Mouse (Mus musculus) MEL (cell line): ENCODE results near the gene Lims1. TPM values are rescaled to one million over a fixed set of nuclear protein-coding genes. Genes with fewer than 3 reads are reported as not detected.

ENCODE experiments used
- DNase-seq: peaks from one replicate; pipeline ENCODE4 v3.0.0; 2011; ENCODE audit warnings: low read depth, low spot score
- H3K27ac ChIP-seq: 2 replicates; pipeline ENCODE4 v1.5.1; 2012; ENCODE audit warnings: low read depth, mild to moderate bottlenecking, control low read depth, low read length, moderate library complexity; ENCODE audit not compliant: control insufficient read depth
- H3K27me3 ChIP-seq, 2 experiments: fragments of 150-350 bp in 1 of 2; sonication (generic) in 1 of 2; 2 replicates each; pipeline ENCODE4 v1.6.1; 2012; ENCODE audit warnings: low read length in 2 of 2, mild to moderate bottlenecking in 2 of 2, improper control_type of control experiment in 1 of 2, moderate library complexity in 1 of 2; ENCODE audit not compliant: insufficient read depth in 2 of 2, control insufficient read depth in 1 of 2
- H3K36me3 ChIP-seq, 2 experiments: 2 replicates each; pipeline ENCODE4 v1.6.1; 2012 to 2014; ENCODE audit warnings: low read length in 2 of 2, improper control_type of control experiment in 1 of 2, inconsistent platforms in 1 of 2, mild to moderate bottlenecking in 1 of 2; ENCODE audit not compliant: insufficient read depth in 2 of 2, control insufficient read depth in 1 of 2
- H3K4me1 ChIP-seq, 2 experiments: fragments of 150-350 bp in 1 of 2; sonication (generic) in 1 of 2; 2 replicates each; pipeline ENCODE4 v1.6.1; 2012; ENCODE audit warnings: low read length in 2 of 2, improper control_type of control experiment in 1 of 2, mild to moderate bottlenecking in 1 of 2; ENCODE audit not compliant: insufficient read depth in 2 of 2, control insufficient read depth in 1 of 2
- H3K4me3 ChIP-seq, 2 experiments: fragments of 150-350 bp in 1 of 2; sonication (generic) in 1 of 2; 2 replicates each; pipeline ENCODE4 v1.5.1; 2012; ENCODE audit warnings: low read depth in 2 of 2, low read length in 2 of 2, mild to moderate bottlenecking in 2 of 2, moderate library complexity in 2 of 2, control low read depth in 1 of 2, improper control_type of control experiment in 1 of 2; ENCODE audit not compliant: control insufficient read depth in 1 of 2, insufficient read depth in 1 of 2
- H3K79me2 ChIP-seq: 2 replicates; pipeline ENCODE4 v1.6.1; 2012; ENCODE audit warnings: mild to moderate bottlenecking, low read length, moderate library complexity; ENCODE audit not compliant: control insufficient read depth, poor library complexity, insufficient read depth
- H3K9ac ChIP-seq: 2 replicates; pipeline ENCODE4 v1.6.1; 2012; ENCODE audit warnings: low read depth, mild to moderate bottlenecking, control low read depth, low read length, moderate library complexity; ENCODE audit not compliant: control insufficient read depth, poor library complexity, severe bottlenecking
- H3K9me3 ChIP-seq: fragments of 150-350 bp; sonication (generic); replicated peaks from 2 replicates; pipeline ENCODE4 v1.6.1; 2012; ENCODE audit warnings: mild to moderate bottlenecking, low read length, improper control_type of control experiment, moderate library complexity; ENCODE audit not compliant: insufficient read depth
- BHLHE40 ChIP-seq: IDR thresholded peaks from 2 replicates; pipeline ENCODE4 v1.6.1; 2012; ENCODE audit warnings: low read depth, mild to moderate bottlenecking, inconsistent platforms, low read length, improper control_type of control experiment, borderline replicate concordance
- EP300 ChIP-seq, 2 experiments: IDR thresholded peaks; 2 replicates each; pipeline ENCODE4 v1.6.1; 2011; ENCODE audit warnings: improper control_type of control experiment in 2 of 2, low read length in 2 of 2, low read depth in 1 of 2, mild to moderate bottlenecking in 1 of 2
- ETS1 ChIP-seq: IDR thresholded peaks from 2 replicates; pipeline ENCODE4 v1.6.1; 2012; ENCODE audit warnings: low read depth, mild to moderate bottlenecking, inconsistent platforms, low read length, improper control_type of control experiment, moderate library complexity
- GABPA ChIP-seq: IDR thresholded peaks from 2 replicates; pipeline ENCODE4 v1.6.1; 2012; ENCODE audit warnings: low read depth, mild to moderate bottlenecking, inconsistent platforms, low read length, improper control_type of control experiment, moderate library complexity
- GATA1 ChIP-seq: IDR thresholded peaks from 2 replicates; pipeline ENCODE4 v1.6.1; 2011; ENCODE audit warnings: low read depth, low read length, improper control_type of control experiment
- KAT2A ChIP-seq: conservative IDR thresholded peaks from 2 replicates; pipeline ENCODE4 v1.6.1; 2012; ENCODE audit warnings: low read depth, low read length, improper control_type of control experiment, inconsistent platforms
- MAFK ChIP-seq: IDR thresholded peaks from 2 replicates; pipeline ENCODE4 v1.6.1; 2011; ENCODE audit warnings: low read depth, mild to moderate bottlenecking, low read length, improper control_type of control experiment, borderline replicate concordance
- MAZ ChIP-seq: IDR thresholded peaks from 2 replicates; pipeline ENCODE4 v1.6.1; 2012; ENCODE audit warnings: low read depth, mild to moderate bottlenecking, inconsistent platforms, low read length, improper control_type of control experiment
- MXI1 ChIP-seq: IDR thresholded peaks from 2 replicates; pipeline ENCODE4 v1.6.1; 2011; ENCODE audit warnings: mild to moderate bottlenecking, low read depth, low read length, improper control_type of control experiment
- MYB ChIP-seq: IDR thresholded peaks from 2 replicates; pipeline ENCODE4 v1.6.1; 2011; ENCODE audit warnings: mild to moderate bottlenecking, low read depth, low read length, improper control_type of control experiment
- NRF1 ChIP-seq: IDR thresholded peaks from 2 replicates; pipeline ENCODE4 v1.6.1; 2014; ENCODE audit warnings: low read depth, mild to moderate bottlenecking, inconsistent platforms, low read length, improper control_type of control experiment, moderate library complexity; ENCODE audit not compliant: poor library complexity, insufficient read depth, severe bottlenecking
- POLR2AphosphoS2 ChIP-seq: IDR thresholded peaks from 2 replicates; pipeline ENCODE4 v1.6.1; 2011; ENCODE audit warnings: low read length, improper control_type of control experiment
- POLR2AphosphoS5 ChIP-seq: IDR thresholded peaks from 2 replicates; pipeline ENCODE4 v1.6.1; 2012; ENCODE audit warnings: low read depth, borderline replicate concordance, mild to moderate bottlenecking, inconsistent platforms, low read length, moderate library complexity, mixed read lengths
- RAD21 ChIP-seq: IDR thresholded peaks from 2 replicates; pipeline ENCODE4 v1.6.1; 2011; ENCODE audit warnings: mild to moderate bottlenecking, low read depth, low read length, improper control_type of control experiment
- RCOR1 ChIP-seq: IDR thresholded peaks from 2 replicates; pipeline ENCODE4 v1.6.1; 2012; ENCODE audit warnings: low read depth, mild to moderate bottlenecking, inconsistent platforms, low read length, improper control_type of control experiment
- SIN3A ChIP-seq: IDR thresholded peaks from 2 replicates; pipeline ENCODE4 v1.6.1; 2012; ENCODE audit warnings: low read length, improper control_type of control experiment, inconsistent platforms
- TAL1 ChIP-seq: IDR thresholded peaks from 2 replicates; pipeline ENCODE4 v1.6.1; 2012; ENCODE audit warnings: mild to moderate bottlenecking, inconsistent platforms, low read length, moderate library complexity, mixed read lengths
- TCF12 ChIP-seq: IDR thresholded peaks from 2 replicates; pipeline ENCODE4 v1.6.1; 2014; ENCODE audit warnings: low read depth, mild to moderate bottlenecking, inconsistent platforms, low read length, improper control_type of control experiment, moderate library complexity
- UBTF ChIP-seq: IDR thresholded peaks from 2 replicates; pipeline ENCODE4 v1.6.1; 2012; ENCODE audit warnings: low read depth, mild to moderate bottlenecking, inconsistent platforms, low read length, improper control_type of control experiment, moderate library complexity, borderline replicate concordance; ENCODE audit not compliant: insufficient read depth
- USF2 ChIP-seq, 2 experiments: IDR thresholded peaks; 2 replicates each; pipeline ENCODE4 v1.6.1; 2011 to 2012; ENCODE audit warnings: improper control_type of control experiment in 2 of 2, low read length in 2 of 2, borderline replicate concordance in 1 of 2, inconsistent platforms in 1 of 2, low read depth in 1 of 2, mild to moderate bottlenecking in 1 of 2; ENCODE audit not compliant: insufficient read depth in 1 of 2
- ZKSCAN1 ChIP-seq: IDR thresholded peaks from 2 replicates; pipeline ENCODE4 v1.6.1; 2012; ENCODE audit warnings: low read depth, mild to moderate bottlenecking, inconsistent platforms, low read length, improper control_type of control experiment, moderate library complexity
- ZNF384 ChIP-seq: IDR thresholded peaks from 2 replicates; pipeline ENCODE4 v1.6.1; 2012; ENCODE audit warnings: low read depth, mild to moderate bottlenecking, inconsistent platforms, low read length, improper control_type of control experiment
- polyA plus RNA-seq, 2 experiments: library from polyadenylated mRNA; stranded (reverse) in 1 of 2; unstranded in 1 of 2; fragments of >175 nt in 1 of 2; fragments of >200 nt in 1 of 2; gene quantifications; 2 replicates each; pipeline versions ENCODE4 v1.2.1 to v1.2.4; 2012; ENCODE audit warnings: low replicate concordance in 2 of 2, low read depth in 1 of 2; ENCODE audit not compliant: insufficient read length in 2 of 2, insufficient read depth in 1 of 2, missing spikeins in 1 of 2
- total RNA-seq: library from RNA; depleted of rRNA; stranded (reverse); fragments of 300-350 nt; gene quantifications from 2 replicates; pipeline ENCODE4 v1.2.3, GENCODE M21; 2012

The Lims1 gene
- total and polyA plus RNA-seq, 3 experiments = 24.9 to 28.5 TPM; not detected in 1

GRCm38 (mm10) chr10:58323028-58323991 is at the start of gene Lims1 (continued):
- TF ChIP-seq MYB (no peak), TAL1 (no peak), USF2 (IDR thresholded peaks at IDR 0.05; ENCODE audit: borderline replicate concordance in 1 of 2, insufficient read depth in 1 of 2, low read depth in 1 of 2, low read length in 2 of 2) (no peak), NRF1 (peak; percentile 45; the same call in 1 of the 2 replicates)

- Histone ChIP-seq H3K4me1 (no peaks in the 10 kb centered on the region), H3K27ac (no peak overlapping the region), H3K9me3 (no peaks in the 10 kb centered on the region), H3K36me3 (peaks cover 0 to 5% of the 10 kb centered on the region in 2 experiments; a peak in 2 of 4 replicates), H3K4me3 (no peak overlapping the region), H3K9ac (no peak overlapping the region)
- TF ChIP-seq MAZ (no peak), MXI1 (no peak), UBTF (no peak)
- TF ChIP-seq, all 39 proteins: peak for 0
- Histone ChIP-seq H3K79me2 (no peaks in the 10 kb centered on the region), H3K27me3 (no peaks in the 10 kb centered on the region)
- DNase-seq = no peak
These were observed 41.0 kb upstream of the Lims1 start for GRCm38 (mm10) chr10:58282238-58282637.

GRCm38 (mm10) chr10:58290742-58291141 is 32.5 kb upstream of the Lims1 start:
- H3K36me3 ChIP-seq = peaks cover 3 to 14% of the 10 kb centered on the region in 2 experiments
- peak; percentile 57 for DNase-seq
- no peak overlapping the region for H3K9ac ChIP-seq

More at GRCm38 (mm10) chr10:58290742-58291141, 32.5 kb upstream of the Lims1 start:
- H3K4me1 ChIP-seq = peaks cover 0 to 3% of the 10 kb centered on the region in 2 experiments; a peak in 2 of 4 replicates
- TF ChIP-seq RCOR1 = no peak; the same call in 1 of the 2 replicates
- TF ChIP-seq GABPA = no peak
- TF ChIP-seq ZNF384 = peak; percentile 77
- TF ChIP-seq EP300 (IDR thresholded peaks at IDR 0.05; ENCODE audit: low read depth in 1 of 2, low read length in 2 of 2) = peak; percentile 65 to 74
- no peak for TF ChIP-seq POLR2AphosphoS2
- no peak for TF ChIP-seq ZKSCAN1
- no peak for TF ChIP-seq MAZ
- TF ChIP-seq BHLHE40 = peak; percentile 84
- no peak for TF ChIP-seq RAD21
- TF ChIP-seq KAT2A = no peak
- no peak for TF ChIP-seq POLR2AphosphoS5
- peak; percentile 57 for TF ChIP-seq GATA1
- TF ChIP-seq MAFK = no peak
- peak; percentile 30; the same call in 1 of the 2 replicates for TF ChIP-seq ETS1
- peak; percentile 79 for TF ChIP-seq TCF12
- 0 out of 2 replicates have a peak, but pooled peaks have one; percentile 36 for TF ChIP-seq MYB
- TF ChIP-seq TAL1 = peak; percentile 83
- peak; percentile 24; the same call in 1 of the 2 replicates for TF ChIP-seq SIN3A
- TF ChIP-seq, all 39 proteins: peak for 9
- Histone ChIP-seq H3K27me3 (no peaks in the 10 kb centered on the region), H3K4me3 (no peak overlapping the region), H3K79me2 (no peaks in the 10 kb centered on the region), H3K9me3 (no peaks in the 10 kb centered on the region), H3K27ac (no peak overlapping the region)
